Mouse (Mus musculus) kidney, postnatal 14 days (tissue): ENCODE data around the gene Btbd11.
A peak's percentile ranks its signal among the peaks of the same experiment; 100 is the strongest.

Experiments
- DNase-seq: peaks from one replicate; pipeline ENCODE4 v3.0.0; 2022; ENCODE audit warnings: mixed read lengths

Gene Btbd11

DNA sequence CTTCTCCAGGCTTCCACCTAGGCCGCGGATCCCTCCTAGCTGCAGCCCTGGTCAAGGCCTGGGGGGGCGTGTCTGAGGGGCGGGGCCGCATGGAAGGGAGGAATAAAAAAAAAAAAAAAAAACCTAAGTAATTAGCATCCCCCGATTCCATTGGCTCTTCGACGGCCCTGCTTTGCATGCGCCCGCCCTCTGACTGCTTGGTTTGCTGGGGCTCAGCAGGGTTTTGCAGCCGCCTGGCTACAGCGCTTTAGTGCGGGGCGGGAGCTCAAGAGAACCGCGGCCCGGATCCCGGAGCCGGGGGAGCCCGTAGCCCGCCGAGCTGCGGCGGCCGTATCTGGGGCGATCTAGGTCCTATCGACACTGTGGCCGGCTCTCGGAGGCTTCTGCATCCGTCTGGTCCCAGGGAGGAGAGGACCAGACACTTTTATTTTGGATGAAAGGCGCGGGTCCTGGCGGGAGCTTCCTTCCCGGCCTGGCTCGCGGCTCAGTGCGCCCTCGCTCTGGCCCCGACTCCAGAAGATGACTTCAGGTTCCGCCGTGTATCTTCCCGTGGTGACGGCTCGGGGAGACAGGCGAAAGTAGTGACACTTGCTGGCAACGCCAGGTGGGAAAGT lies at the start of gene Btbd11:
Btbd11 (plus strand) TSS at position 210 of the 614 bp plus-strand sequence.
- DNase-seq, result peak; percentile 95

- peak; percentile 27 for DNase-seq
Measured at GRCm38 (mm10) chr10:85338733-85339132, 47.9 kb upstream of the Btbd11 start.

DNA sequence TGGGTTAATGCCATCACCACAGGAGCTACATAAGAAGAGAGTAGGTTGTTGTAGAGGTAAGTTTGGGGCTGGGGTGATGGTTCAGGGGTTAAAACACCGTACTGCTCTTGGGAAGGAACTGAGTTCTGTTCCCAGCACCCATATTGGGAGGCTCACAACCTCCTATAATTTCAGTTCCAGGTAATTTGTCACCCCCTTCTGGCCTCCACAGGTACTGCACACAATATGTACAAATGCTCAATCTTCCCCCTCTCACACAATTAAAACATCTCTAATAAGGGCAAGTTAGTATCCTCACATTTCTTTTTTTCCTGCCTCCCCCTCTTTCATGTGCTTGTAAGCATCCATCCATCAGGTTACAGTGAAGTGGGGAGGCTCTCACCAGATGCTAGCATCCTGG lies 44.7 kb upstream of the Btbd11 start:
- DNase-seq, result no peak

- no peak for DNase-seq
Measured at GRCm38 (mm10) chr10:85347171-85347570, 39.4 kb upstream of the Btbd11 start.

GRCm38 (mm10) chr10:85352505-85352904 lies 34.1 kb upstream of the Btbd11 start:
- no peak for DNase-seq

DNA sequence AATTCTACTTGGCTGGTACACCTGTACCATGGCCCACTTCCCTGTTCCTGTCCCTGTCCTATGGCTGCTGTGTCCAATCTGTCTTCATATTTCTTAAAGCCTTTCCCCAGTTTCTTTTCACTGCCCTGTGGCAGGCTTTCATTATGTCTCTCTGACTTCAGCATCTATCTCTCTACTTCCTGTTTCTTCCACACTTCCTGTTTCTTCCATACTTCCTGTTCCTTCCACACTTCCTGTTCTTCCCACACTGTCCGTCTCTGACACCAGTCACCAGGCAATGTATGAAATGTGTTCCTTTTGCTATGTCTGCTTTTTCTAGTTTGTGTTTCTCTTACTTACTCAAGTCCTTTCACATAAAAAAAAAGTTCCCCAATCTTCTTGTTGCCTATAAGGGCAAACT lies 32.3 kb upstream of the Btbd11 start:
- DNase-seq, result no peak

- no peak for DNase-seq
Measured at GRCm38 (mm10) chr10:85359501-85360066, 27.0 kb upstream of the Btbd11 start.

GRCm38 (mm10) chr10:85362766-85363442 lies 23.7 kb upstream of the Btbd11 start:
- DNase-seq, result no peak

DNA sequence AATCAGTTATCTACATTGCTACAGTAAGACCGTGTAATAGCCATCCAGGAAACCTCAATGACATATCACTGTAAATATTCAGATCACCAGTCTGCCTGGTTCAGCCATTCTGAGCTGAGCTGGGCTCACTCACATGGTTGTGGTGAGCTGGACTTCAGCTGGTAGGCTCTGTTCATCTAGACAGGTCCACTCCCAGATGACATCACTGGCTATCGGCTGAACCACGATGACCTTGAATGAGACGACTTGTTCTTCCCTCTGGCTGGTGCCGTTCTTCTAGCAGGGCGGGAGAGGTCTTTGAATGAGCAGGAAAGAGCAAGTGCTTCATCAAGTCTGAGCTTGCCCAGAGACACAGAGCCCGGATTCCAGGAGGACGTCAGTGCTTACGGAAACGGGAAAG lies 19.7 kb upstream of the Btbd11 start:
- no peak for DNase-seq

DNA sequence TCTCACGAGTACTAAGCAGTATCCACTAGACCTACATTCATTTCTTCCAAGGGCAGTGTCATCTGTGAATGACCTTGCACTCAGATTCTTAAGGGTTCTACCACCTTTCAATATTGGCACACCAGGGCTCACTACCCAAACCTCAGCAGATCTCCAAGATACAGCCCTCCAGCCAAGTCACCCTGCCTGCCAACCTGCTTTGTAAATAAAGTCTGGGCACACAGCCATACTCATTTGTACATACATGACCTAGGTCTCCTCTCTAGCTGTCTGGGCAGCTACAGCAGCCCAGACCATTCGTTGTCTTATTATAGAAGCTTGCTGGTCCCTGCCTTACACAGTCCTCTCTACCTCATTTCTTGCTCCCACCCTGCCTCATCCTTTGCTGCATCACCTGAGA lies 15.3 kb upstream of the Btbd11 start:
- peak; percentile 3 for DNase-seq

DNA sequence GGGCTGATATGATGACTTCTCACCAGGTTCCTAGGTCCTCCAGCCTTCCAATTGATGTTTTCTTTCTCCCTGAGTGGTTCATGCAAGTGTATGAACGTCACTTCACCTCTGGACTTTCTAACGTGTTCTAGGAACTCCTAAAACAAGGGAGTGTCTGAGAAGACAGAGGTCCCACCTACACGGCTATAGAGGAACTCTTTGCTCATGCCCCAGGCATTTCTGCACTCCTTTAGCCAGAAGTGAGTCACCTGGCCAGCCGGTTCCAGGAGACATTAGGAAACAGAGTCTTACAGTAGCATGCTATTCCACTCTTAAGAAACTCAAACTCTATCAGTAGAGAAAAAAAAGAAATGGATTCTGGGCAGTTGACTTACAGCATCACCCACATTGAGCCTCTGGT lies 14.5 kb upstream of the Btbd11 start:
- DNase-seq, result no peak

GRCm38 (mm10) chr10:85378972-85379371 lies 7.6 kb upstream of the Btbd11 start:
- DNase-seq, result peak; percentile 33

DNA sequence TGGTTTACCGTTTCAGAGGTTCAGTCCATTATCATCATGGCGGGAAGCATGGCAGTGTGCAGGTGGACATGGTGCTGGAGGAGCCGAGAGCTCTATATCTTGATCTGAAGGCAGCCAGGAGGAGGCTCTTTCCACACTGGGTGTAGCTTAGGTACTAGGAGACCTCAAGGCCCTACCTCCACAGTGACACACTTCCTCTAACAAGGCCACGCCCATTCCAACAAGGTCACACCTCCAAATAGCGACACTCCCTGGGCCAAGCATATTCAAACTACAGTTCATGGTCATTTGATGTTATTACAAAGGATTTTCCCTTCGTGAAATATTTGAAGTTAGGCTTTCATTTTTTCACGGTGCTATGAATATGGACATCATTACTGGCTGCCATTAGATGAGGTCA lies 3.6 kb upstream of the Btbd11 start:
- no peak for DNase-seq

GRCm38 (mm10) chr10:85387219-85388070 lies 831 bp downstream of the Btbd11 start:
- peak; percentile 40 for DNase-seq

- peak; percentile 3 for DNase-seq
Measured at GRCm38 (mm10) chr10:85388071-85388750, 1.6 kb downstream of the Btbd11 start.

GRCm38 (mm10) chr10:85388751-85389115 lies 2.1 kb downstream of the Btbd11 start:
- peak; percentile 20 for DNase-seq

DNA sequence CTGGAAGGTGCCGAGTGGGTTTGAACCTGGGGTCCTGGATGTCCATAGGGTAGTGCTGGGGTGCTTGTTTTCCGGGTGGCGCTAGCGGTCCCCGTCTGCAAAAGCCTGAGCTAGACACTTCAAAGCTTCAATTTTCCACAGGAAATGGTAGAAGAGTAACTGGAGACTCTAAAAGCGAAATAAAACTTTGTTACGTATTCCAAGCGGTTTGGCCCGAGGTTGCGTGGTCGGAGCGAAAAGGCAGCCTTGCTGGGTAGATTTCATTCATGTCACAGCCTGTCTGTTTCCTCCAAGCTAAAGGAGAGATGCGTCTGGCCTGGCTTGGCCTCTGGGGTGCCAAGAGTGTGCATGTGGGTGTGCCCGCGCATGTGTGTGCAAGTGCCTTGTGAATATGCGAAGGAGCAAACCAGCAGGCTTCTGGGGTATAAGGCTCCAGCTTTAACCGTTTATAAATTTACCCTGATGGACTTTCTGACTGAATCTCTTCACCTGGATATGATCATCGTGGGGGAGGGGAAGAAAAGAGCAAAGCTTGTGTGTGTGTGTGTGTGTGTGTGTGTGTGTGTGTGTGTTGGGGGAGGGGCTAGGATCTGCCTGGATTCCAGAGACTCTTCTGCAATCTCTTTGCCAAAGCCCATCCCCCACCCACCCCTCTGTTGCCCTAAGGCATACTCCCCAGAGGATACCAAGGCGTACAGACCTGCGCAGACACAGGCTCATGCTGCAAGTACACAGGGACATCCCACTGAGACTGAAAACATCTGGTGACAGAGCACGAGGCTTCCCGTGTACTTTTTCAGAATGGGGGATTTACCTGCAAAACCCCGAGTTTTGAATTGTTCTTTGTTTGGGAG lies 2.9 kb downstream of the Btbd11 start:
- peak; percentile 3 for DNase-seq

DNA sequence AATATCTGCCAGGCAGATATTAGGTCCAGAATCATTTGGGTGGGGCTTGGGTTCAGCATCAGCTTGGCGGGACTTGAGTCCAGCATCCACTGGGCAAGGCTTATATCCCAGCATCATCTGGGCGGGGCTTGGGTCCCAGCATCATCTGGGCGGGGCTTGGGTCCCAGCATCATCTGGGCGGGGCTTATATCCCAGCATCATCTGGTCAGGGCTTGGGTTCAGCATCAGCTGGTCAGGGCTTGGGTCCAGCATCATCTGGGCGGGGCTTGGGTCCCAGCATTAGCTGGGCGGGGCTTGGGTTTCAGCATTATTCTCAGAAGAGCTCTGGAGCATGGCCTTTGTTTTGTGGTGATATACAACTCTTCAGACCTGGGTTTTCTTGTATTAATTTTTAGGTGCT lies 6.4 kb downstream of the Btbd11 start:
- no peak for DNase-seq

GRCm38 (mm10) chr10:85394558-85394957 lies 7.9 kb downstream of the Btbd11 start:
- DNase-seq, result no peak

GRCm38 (mm10) chr10:85411120-85411519 lies 24.5 kb downstream of the Btbd11 start:
- DNase-seq, result no peak

- no peak for DNase-seq
Measured at GRCm38 (mm10) chr10:85420851-85421628, 34.4 kb downstream of the Btbd11 start.
